Mouse (Mus musculus) liver, embryonic 15.5 days (tissue): ENCODE measurements around the gene Ebf1. TPM values are rescaled to one million over a fixed set of nuclear protein-coding genes. Genes with fewer than 3 reads are reported as not detected.

Source experiments
- ATAC-seq: fragments of 200-750 bp; cut with Nextera tagmentation; 2 replicates; pipeline ENCODE4 v1.8.0; 2017; ENCODE audit warnings: moderate number of reproducible peaks, mild to moderate bottlenecking, moderate library complexity; ENCODE audit not compliant: insufficient read depth
- H3K27ac ChIP-seq: fragments of 300-500 bp; sonication (generic); replicated peaks from 2 replicates; pipeline ENCODE4 v1.5.1; 2015; ENCODE audit warnings: mild to moderate bottlenecking, inconsistent platforms
- H3K27me3 ChIP-seq: fragments of 300-500 bp; sonication (generic); 2 replicates; pipeline ENCODE4 v1.6.1; 2015; ENCODE audit warnings: mild to moderate bottlenecking, inconsistent platforms
- H3K36me3 ChIP-seq: fragments of 300-500 bp; sonication (generic); replicated peaks from 2 replicates; pipeline ENCODE4 v1.6.1; 2015; ENCODE audit warnings: moderate library complexity, mild to moderate bottlenecking, inconsistent platforms
- H3K4me1 ChIP-seq: fragments of 300-500 bp; sonication (generic); replicated peaks from 2 replicates; pipeline ENCODE4 v1.6.1; 2015; ENCODE audit warnings: inconsistent platforms
- H3K4me2 ChIP-seq: fragments of 300-500 bp; sonication (generic); 2 replicates; pipeline ENCODE4 v1.6.1; 2015; ENCODE audit warnings: moderate library complexity, mild to moderate bottlenecking, inconsistent platforms
- H3K4me3 ChIP-seq: fragments of 300-500 bp; sonication (generic); replicated peaks from 2 replicates; pipeline ENCODE4 v1.5.1; 2015; ENCODE audit warnings: mild to moderate bottlenecking, inconsistent platforms
- H3K9ac ChIP-seq: fragments of 300-500 bp; sonication (generic); 2 replicates; pipeline ENCODE4 v1.6.1; 2015; ENCODE audit warnings: moderate library complexity, mild to moderate bottlenecking, inconsistent platforms
- H3K9me3 ChIP-seq: fragments of 300-500 bp; sonication (generic); replicated peaks from 2 replicates; pipeline ENCODE4 v1.6.1; 2016; ENCODE audit warnings: inconsistent platforms
- WGBS: fragments of 180-500 bp; shearing (Covaris S2); methylation state at CpG from one replicate; pipeline ENCODE4 v1.1.7; 2015; ENCODE audit warnings: mixed read lengths; ENCODE audit not compliant: insufficient replicate concordance; 5-methylcytosine and 5-hydroxymethylcytosine counted together
- polyA plus RNA-seq: library from polyadenylated mRNA; unstranded; fragments of >200 nt; fragmentation: Nextera tagmentation; extraction: Ambion mirVana; gene quantifications from 2 replicates; pipeline ENCODE4 v1.2.1, GENCODE M21; 2015

The Ebf1 gene
- polyA plus RNA-seq, 1 experiment from 2014 or later = 1.2 TPM

- no peak for ATAC-seq
- Histone ChIP-seq H3K27me3 (no peaks in the 10 kb centered on the region), H3K9me3 (no peaks in the 10 kb centered on the region), H3K4me2 (no peak overlapping the region), H3K27ac (no peak overlapping the region), H3K9ac (no peak overlapping the region), H3K4me3 (no peak overlapping the region), H3K4me1 (no peaks in the 10 kb centered on the region), H3K36me3 (no peaks in the 10 kb centered on the region)
- WGBS = 60% methylated on average over 5 of the region's 5 CpGs
Measured at GRCm38 (mm10) chr11:44979391-44979790, 362.3 kb downstream of the Ebf1 start.

GRCm38 (mm10) chr11:44982225-44982624, 365.1 kb downstream of the Ebf1 start:
- H3K4me1 ChIP-seq = no peaks in the 10 kb centered on the region
- no peak overlapping the region for H3K4me2 ChIP-seq
- H3K27me3 ChIP-seq = no peaks in the 10 kb centered on the region
- H3K9ac ChIP-seq = no peak overlapping the region
- no peak overlapping the region for H3K4me3 ChIP-seq
- ATAC-seq = no peak
- 60% methylated on average over 9 of the region's 9 CpGs for WGBS
- H3K27ac ChIP-seq = no peak overlapping the region
- H3K36me3 ChIP-seq = no peaks in the 10 kb centered on the region
- no peaks in the 10 kb centered on the region for H3K9me3 ChIP-seq

GRCm38 (mm10) chr11:44983961-44984360, 366.8 kb downstream of the Ebf1 start:
- Histone ChIP-seq H3K4me2 (no peak overlapping the region), H3K36me3 (no peaks in the 10 kb centered on the region), H3K27me3 (no peaks in the 10 kb centered on the region), H3K4me3 (no peak overlapping the region), H3K9me3 (no peaks in the 10 kb centered on the region), H3K9ac (no peak overlapping the region), H3K4me1 (no peaks in the 10 kb centered on the region), H3K27ac (no peak overlapping the region)
- WGBS = 61% methylated on average over 6 of the region's 6 CpGs
- ATAC-seq = no peak

DNA sequence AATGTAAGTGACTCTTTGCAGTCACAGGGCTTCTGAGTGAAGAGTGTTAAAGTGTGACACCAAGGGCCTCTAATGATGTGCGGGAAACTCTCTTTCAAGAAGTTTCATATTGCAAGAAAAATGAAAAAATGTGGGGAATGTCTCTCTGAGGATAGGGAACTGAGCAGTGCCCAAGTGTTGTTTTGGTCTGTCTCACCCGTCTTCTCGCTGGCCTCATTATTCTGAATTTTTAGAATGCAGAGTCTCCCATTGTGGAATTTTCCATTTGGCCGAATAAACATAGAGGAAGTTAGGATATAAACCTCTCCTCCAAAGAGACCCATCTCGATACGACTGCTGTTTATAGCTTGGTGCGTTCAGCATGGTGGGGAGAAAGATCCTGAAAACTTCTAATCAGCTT, 367.3 kb downstream of the Ebf1 start:
- Histone ChIP-seq H3K4me3 (no peak overlapping the region), H3K27ac (no peak overlapping the region), H3K9ac (no peak overlapping the region), H3K36me3 (no peaks in the 10 kb centered on the region), H3K4me2 (no peak overlapping the region), H3K4me1 (no peaks in the 10 kb centered on the region), H3K27me3 (no peaks in the 10 kb centered on the region), H3K9me3 (no peaks in the 10 kb centered on the region)
- no peak for ATAC-seq
- 54% methylated on average over 7 of the region's 7 CpGs for WGBS

DNA sequence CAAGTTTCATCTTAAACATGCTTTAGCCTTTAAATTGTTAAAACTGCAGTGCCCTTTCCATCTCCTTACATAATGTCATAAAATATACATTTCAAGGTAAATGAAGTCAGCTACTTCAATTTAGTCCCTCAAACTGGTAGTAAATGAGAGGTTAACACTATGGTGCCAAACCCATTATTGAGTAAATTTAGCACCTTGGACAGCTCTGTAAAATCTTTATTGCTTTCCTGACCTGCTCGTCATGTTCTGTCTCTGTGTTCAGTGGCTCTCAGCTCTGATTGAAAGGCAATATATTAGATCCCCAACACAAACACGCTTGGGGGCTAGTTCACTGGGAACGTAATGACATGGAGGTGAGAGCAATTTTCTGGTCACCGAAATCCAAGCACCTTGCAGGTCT, 370.7 kb downstream of the Ebf1 start:
- WGBS = 23% methylated on average over 4 of the region's 4 CpGs
- H3K9me3 ChIP-seq = no peaks in the 10 kb centered on the region
- H3K27ac ChIP-seq = no peak overlapping the region
- H3K4me1 ChIP-seq = no peaks in the 10 kb centered on the region
- no peak overlapping the region for H3K9ac ChIP-seq
- no peak for ATAC-seq
- H3K4me3 ChIP-seq = no peak overlapping the region
- H3K36me3 ChIP-seq = no peaks in the 10 kb centered on the region
- H3K4me2 ChIP-seq = no peak overlapping the region
- H3K27me3 ChIP-seq = no peaks in the 10 kb centered on the region

- H3K27me3 ChIP-seq = no peaks in the 10 kb centered on the region
- no peak overlapping the region for H3K4me2 ChIP-seq
- no peaks in the 10 kb centered on the region for H3K9me3 ChIP-seq
- WGBS = 65% methylated on average over 5 of the region's 5 CpGs
- no peak for ATAC-seq
- H3K4me3 ChIP-seq = no peak overlapping the region
- H3K9ac ChIP-seq = no peak overlapping the region
- H3K4me1 ChIP-seq = no peaks in the 10 kb centered on the region
- no peaks in the 10 kb centered on the region for H3K36me3 ChIP-seq
- no peak overlapping the region for H3K27ac ChIP-seq
Measured at GRCm38 (mm10) chr11:45002681-45003286, 385.7 kb downstream of the Ebf1 start.

DNA sequence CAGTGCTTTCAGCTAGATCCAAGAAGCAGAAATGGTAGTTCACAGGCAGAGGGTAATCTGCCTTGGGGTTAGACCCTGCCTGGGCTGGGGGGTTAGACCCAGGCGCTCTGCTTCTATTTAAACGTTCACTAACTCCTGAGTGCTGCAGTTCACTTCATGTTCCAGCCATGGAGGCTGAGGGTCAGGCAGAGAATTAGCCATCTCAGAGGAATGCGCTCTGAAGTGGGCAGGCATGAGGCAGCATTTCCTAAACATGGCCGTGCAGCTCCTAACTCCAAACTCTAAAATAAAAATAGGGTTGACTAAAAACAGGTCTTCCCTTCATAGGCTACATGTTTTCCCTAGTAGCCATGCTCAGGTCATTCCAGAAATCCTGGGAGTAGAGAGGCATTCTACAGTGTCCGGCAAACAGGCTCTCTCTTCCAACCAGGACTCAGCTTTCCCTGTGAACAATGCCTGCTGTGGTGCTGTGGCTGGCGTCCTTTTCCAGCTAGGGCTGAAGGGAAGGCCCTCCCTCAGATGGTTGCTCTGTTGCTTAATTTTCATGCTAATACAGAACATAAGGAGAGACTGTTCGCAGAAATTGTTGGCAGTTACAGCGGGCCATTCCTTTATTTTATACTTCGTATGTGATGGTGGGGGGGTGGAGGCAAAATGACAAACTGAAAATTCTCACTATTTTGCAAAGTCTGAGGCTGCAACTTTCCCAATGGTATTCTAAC, 386.8 kb downstream of the Ebf1 start:
- Histone ChIP-seq H3K4me2 (no peak overlapping the region), H3K36me3 (no peaks in the 10 kb centered on the region), H3K9ac (no peak overlapping the region), H3K4me1 (no peaks in the 10 kb centered on the region), H3K9me3 (no peaks in the 10 kb centered on the region), H3K27me3 (no peaks in the 10 kb centered on the region), H3K27ac (no peak overlapping the region), H3K4me3 (no peak overlapping the region)
- ATAC-seq = no peak
- WGBS = 57% methylated on average over 9 of the region's 9 CpGs

DNA sequence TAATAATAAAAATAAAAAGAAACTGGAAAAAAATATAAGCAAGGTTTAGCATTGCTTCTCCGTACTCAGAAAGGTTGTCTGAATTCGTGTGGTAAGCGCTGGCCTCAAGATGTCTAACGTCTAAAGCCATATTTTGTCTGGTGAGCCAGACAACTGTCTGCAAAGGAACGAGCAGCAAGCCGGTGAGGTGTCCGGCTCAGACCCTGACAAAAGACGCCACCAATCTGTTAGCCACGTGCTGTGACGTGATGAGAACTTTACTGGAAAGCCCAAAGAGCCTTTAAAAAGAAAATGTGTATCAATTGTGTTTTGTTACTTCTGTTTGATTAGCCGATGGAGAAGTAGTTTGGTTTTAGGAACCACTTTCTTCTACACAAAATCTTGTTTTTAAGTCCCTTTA, 390.2 kb downstream of the Ebf1 start:
- Histone ChIP-seq H3K27me3 (no peaks in the 10 kb centered on the region), H3K4me1 (no peaks in the 10 kb centered on the region), H3K27ac (no peak overlapping the region), H3K9ac (no peak overlapping the region), H3K36me3 (no peaks in the 10 kb centered on the region), H3K4me2 (no peak overlapping the region), H3K4me3 (no peak overlapping the region), H3K9me3 (no peaks in the 10 kb centered on the region)
- ATAC-seq = no peak
- 67% methylated on average over 11 of the region's 11 CpGs for WGBS

- H3K4me2 ChIP-seq = peak overlapping the region; percentile 39; the same call in 1 of the 2 replicates
- H3K27ac ChIP-seq = no peak overlapping the region
- no peak overlapping the region for H3K9ac ChIP-seq
- H3K4me3 ChIP-seq = no peak overlapping the region
- no peaks in the 10 kb centered on the region for H3K27me3 ChIP-seq
- no peaks in the 10 kb centered on the region for H3K36me3 ChIP-seq
- H3K4me1 ChIP-seq = no peaks in the 10 kb centered on the region
- no peaks in the 10 kb centered on the region for H3K9me3 ChIP-seq
- ATAC-seq = no peak
- 1% methylated on average over 7 of the region's 7 CpGs for WGBS
Measured at GRCm38 (mm10) chr11:45008078-45008477, 391.0 kb downstream of the Ebf1 start.

- WGBS = 71% methylated on average over 5 of the region's 5 CpGs
- H3K4me1 ChIP-seq = no peaks in the 10 kb centered on the region
Measured at GRCm38 (mm10) chr11:45008760-45009159, 391.6 kb downstream of the Ebf1 start.

DNA sequence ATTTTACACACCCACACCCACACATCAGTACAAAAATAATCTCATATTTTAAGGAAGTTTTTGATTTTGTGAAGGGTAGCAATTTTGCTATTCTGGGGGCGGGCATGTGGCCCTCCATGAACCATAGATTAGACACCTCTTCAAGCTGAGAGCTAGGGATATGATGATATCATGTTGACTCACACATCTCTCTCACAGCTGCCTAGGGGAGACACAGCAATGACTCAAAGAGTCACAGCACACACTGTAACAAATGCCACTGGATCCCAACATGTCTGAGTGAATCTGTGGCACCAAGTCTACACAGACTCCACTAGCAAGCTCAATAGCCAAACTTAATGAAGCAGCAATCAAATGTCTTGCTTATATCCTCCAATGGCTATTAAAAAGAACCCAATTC, 395.0 kb downstream of the Ebf1 start:
- Histone ChIP-seq H3K9ac (no peak overlapping the region), H3K9me3 (no peaks in the 10 kb centered on the region), H3K36me3 (no peaks in the 10 kb centered on the region), H3K4me1 (no peaks in the 10 kb centered on the region), H3K4me2 (no peak overlapping the region), H3K27ac (no peak overlapping the region), H3K4me3 (no peak overlapping the region), H3K27me3 (no peaks in the 10 kb centered on the region)
- ATAC-seq = no peak
- 40% methylated on average over 1 of the region's 1 CpGs for WGBS

More at GRCm38 (mm10) chr11:45008760-45009159, 391.6 kb downstream of the Ebf1 start:
- H3K27me3 ChIP-seq = no peaks in the 10 kb centered on the region
- H3K4me3 ChIP-seq = no peak overlapping the region
- H3K36me3 ChIP-seq = no peaks in the 10 kb centered on the region
- H3K27ac ChIP-seq = no peak overlapping the region
- no peaks in the 10 kb centered on the region for H3K9me3 ChIP-seq
- H3K9ac ChIP-seq = no peak overlapping the region
- ATAC-seq = no peak
- H3K4me2 ChIP-seq = no peak overlapping the region

DNA sequence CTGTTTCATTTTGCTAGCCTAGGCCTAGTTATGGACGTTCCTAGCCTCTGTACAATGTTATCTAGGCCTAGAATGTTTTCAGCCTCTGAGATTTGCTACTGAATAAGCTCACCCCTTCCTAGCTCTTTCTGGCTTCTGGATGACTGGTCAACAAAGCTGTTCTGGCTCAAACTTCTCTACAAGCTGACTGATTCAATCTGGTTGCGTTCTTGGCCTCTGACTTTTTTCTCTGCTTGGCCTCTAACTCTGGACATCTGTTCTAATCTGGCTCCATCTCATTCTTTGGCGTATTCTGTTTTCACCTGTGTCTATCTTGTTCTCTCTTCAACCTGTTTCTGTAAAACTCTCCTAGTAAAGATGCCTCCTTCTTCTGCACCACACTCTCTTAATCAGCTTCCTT, 400.4 kb downstream of the Ebf1 start:
- Histone ChIP-seq H3K36me3 (no peaks in the 10 kb centered on the region), H3K27me3 (no peaks in the 10 kb centered on the region), H3K9me3 (no peaks in the 10 kb centered on the region), H3K27ac (no peak overlapping the region), H3K4me3 (no peak overlapping the region), H3K9ac (no peak overlapping the region), H3K4me1 (no peaks in the 10 kb centered on the region), H3K4me2 (no peak overlapping the region)
- WGBS = 44% methylated on average over 3 of the region's 3 CpGs
- no peak for ATAC-seq
